Mouse (Mus musculus) mouse embryonic stem cell (cell line): ENCODE results near the gene Cyp2c23.

Experiments used
- in situ Hi-C, 2 experiments: fragments of 300-500 bp; cut with MboI; formaldehyde crosslinking; loops; 1 replicate in 1 of 2; 3 replicates in 1 of 2; pipeline ENCODE4 v1.14.3; 2019 to 2020; ENCODE audit warnings: low sequenced_read_pairs in 2 of 2, low pct_unique_long_range_greater_than_20kb in 1 of 2, mixed read lengths in 1 of 2; ENCODE audit not compliant: unreplicated experiment in 1 of 2

The Cyp2c23 gene

DNA sequence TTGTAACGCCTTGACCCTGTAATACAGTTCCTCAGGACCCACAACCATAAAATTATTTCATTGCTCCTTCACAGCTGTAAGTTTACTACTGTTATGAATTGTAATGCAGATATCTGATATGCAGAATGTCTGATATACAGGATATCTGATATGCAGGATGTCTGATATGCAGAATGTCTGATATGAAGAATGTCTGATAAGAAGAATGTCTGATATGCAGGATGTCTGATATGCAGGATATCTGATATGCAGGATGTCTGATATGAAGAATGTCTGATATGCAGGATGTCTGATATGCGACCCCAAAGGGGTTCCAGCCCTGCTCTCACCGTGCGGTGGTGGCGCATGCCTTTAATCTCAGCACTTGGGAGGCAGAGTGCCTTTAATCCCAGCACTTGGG, 47.0 kb downstream of the Cyp2c23 start:
- in situ Hi-C loops = no loop called here

DNA sequence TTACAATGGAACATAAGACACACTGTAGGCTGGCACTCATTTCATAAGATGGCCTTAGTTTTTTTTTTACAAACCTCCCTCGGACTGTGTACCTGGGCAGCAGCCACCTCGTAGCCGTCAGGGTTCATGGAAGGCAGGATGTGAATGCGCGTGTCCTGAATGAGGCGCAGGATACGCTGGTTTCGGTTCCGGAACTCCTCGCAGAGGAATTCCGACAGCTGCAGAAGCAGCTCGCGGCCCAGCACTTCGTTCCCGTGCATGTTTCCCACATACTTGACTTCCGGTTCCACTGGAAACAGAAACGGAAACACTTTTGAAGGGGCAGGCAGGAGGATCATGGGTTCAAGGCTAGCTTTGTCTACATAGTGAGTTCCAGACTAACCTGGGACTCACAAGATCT, 48.3 kb downstream of the Cyp2c23 start:
- in situ Hi-C loops = no loop called here

DNA sequence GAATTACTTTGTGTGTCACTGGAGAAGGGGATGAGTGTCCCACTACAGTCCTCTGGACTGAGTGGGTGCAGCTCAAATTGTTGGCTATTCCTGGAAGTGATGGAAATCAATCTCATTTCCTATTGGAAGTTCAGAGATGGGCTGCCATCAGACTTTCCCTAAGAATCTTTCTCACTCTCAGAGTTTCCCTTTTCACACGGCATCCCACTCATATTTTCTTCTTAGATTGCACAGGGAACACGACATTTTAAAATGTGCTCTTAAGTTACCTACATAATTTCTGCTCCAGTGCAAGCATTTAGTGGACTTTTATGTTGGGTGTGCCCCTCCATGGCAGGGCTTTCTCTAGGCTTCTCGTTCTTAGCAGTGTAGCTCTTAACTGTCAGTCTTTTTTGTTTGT, 51.2 kb downstream of the Cyp2c23 start:
- in situ Hi-C loops = no loop called here

DNA sequence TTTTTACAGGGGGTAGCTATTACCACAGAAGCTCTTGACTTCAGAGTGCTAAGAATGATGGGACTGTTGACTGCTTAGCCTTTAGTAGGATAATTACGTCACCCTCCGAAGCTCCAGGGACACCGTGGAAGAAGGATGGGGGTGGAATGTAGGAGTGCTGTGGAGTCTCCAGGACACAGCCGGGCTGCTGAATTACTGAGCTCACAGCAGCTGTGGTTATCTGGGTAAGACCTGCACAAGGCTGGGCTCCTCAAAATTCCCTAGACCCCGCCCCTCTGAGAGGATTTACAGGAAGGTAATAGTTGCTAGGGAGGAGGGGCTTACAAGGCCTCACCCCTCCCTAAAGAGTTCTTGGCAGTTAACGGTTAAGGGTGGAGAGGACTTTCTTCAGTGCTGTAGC, 52.3 kb downstream of the Cyp2c23 start:
- in situ Hi-C loops = no loop called here

DNA sequence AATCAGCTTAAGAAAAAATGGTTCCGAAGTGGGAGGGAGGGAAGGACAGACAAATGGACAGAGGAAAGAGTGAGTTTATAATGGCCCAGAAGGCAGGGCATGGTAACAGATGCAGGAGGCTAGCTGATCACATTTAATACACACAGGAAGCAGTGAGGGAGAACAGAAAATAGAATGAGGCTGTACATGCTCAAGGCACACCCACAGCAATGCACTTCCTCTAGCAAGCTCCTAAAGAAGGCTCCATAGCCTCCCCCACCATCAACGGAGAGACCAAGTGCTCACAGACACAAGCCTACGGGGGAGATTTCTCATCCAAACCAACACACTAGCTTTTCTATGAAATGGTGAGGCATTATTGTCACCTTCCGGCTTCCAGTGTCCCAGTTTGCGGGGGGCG, 54.8 kb downstream of the Cyp2c23 start:
- in situ Hi-C loops = no loop called here

DNA sequence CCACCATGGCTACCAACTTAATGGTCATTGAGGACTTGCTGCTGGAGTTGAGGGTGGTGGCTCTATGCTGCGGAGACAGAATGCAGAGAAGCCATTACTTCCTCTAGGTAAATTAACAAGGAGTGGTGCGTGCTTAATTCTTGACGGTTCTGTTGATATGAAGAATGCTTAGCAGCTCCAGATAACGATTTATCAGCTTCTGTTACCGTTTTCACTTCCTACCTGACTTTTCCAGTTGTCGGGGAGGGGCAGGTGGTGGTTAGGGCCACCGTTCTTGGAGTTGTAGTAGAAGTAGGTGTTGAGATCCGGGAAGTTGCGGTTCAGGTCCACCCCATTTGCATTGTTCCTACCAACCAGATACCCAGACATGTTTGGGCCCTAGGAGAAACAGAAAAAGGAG, 55.3 kb downstream of the Cyp2c23 start:
- in situ Hi-C loops = no loop called here

DNA sequence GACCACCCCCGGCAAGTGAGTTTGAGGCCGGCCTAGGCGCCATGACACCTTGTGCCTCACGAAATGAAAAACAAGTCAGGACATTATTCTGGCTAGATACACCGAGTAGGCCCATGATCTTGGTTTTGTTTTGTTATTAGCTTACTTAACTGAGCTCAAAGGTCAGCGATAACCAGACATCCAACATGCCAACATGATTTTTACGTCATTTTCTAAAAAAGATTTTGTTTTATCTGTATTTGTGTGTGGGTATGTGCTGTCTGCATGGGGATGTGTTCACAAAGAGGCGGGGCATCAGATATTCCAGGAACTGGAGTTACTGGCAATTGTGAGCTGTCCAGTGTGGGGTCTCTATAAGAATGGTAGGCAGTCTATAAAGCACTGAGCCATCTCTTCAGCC, 56.9 kb downstream of the Cyp2c23 start:
- in situ Hi-C loops = no loop called here

DNA sequence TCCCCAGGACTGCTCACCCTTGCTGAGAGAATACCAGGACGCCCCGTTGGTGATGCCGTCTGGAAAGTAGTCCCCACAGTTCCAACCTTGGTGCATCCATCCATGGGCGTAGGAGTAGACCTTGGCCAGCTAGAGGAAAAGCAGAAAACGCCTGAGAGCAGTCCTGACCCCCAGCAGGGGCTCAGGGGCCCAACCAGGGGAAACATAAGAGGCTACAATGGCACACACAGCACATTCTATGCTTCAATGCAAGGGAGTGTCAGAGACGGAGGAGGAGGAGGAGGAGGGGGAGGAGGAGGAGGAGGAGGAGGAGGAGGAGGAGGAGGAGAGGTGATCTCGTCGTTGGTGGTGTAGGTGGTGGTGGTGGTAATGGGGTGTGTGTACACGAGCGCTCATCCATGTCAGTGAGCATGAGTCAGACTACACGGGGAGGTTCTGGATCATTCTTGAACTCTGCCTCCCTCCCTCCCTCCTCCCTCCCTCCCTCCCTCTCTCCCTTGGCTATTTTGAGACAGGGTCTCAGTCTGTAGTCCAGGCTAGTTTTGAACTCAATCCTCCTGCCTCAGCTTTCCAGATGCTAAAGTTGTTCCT, 60.5 kb downstream of the Cyp2c23 start:
- in situ Hi-C loops = no loop called here

DNA sequence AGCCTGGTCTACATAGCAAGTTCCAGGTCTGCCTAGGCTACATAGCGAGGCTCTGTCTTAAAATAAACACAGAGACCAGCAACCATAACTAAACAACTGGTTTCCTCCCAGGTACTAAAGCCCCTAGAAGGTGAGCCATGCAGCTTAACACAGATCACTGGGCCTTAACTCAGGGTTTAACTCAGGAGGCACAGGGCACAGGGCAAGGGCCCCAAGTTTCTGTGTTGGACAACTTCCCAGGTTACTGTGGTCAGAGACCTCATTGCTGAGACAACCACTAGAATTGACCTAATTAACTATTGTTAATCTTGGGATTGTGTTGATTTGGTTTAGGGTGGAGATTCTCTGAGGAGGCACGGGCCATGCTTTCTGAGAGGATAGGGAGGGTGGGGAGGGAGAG, 62.5 kb downstream of the Cyp2c23 start:
- in situ Hi-C loops = no loop called here

DNA sequence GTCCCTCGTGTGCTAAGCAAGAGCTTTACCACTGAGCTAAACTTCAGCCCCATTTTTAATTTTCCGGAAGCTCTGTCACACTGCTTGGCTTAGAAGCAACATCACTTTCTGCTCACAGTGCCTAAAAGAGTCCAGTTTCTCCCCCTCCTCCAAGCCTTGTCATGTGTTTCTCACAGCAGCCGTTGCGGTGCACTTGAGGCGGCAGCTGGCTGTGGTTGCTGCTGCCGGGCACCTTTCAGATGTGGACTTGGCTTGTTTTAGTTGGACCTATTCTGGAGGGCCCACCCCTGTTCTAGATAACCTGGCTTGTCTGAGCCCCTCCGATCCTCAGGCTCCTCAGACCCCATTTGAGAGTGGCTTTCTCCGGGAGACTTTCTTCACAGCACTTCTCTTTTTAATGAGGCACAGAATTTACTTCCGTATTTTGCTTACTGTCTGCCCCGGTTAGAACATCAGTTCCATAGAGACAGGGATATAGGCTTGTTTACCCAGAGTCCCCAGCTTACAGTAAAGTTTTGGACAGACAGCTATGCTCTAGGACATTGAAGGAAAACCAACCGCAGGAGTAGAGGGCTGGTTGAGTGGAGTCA, 63.4 kb downstream of the Cyp2c23 start:
- in situ Hi-C loops = no loop called here

DNA sequence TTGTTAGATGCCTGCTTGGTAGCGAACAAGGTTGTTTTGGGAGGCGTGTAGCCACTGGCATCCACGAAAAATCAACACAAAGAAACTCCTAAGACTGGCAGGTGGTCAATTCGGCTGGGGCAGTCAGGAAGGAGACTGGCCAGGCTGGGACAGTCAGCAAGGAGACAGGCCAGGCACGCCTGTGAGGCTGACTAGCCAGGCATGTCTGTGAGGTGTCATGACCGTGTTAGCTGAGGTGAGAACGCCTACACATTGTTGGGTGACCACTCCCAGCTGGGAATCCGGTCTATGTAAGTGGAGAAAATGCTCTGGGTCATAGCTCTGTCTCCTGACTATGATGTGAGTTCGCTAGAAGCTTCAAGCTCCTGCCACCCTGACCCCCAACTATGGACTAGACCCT, 66.2 kb downstream of the Cyp2c23 start:
- in situ Hi-C loops = loop anchor here in 1 of 2 experiments (5.0 kb wide), 1 partner anchor 210 kb away; the partner anchor contains the start of genes Cox15 and Cutc

DNA sequence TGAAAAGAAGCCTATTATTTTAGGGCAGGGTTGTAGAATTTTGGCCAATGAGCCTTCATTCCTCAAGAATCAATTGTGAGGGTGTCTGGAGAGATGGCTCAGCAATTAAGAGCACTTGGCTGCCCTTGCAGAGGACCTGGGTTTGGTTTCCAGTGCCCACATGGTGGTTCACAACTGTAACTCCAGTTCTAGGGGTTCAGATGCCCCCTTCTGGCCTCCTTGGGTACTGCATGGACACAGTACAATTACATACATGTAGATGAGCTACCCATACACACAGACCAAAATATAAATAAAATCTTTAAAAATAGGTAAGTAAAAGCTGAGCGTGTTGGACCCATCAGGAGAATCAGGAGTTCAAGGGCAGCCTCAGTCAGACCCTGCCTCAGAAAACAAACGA, 67.8 kb downstream of the Cyp2c23 start:
- in situ Hi-C loops = loop anchor here in 1 of 2 experiments (5.0 kb wide), 1 partner anchor 209 kb away; the partner anchor contains the start of genes Cox15 and Cutc

DNA sequence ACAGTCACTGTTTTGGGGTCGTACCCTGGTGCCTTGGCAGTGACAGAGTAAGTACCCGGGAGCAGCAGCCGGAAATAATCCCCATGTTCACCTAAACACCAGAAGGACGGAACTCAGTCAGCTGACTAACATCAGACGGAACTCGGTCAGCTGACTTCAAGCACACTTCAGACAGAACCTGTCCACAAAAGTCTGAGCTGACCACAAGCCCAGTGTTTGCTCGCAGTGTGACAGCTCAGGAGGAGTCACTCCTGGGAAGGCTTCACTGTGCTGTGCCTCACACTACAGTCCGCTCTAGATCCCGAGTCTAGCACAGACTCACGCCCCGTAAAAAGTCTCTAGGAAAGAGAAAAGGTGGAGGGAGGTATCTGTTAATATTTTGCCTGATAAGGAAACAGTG, 69.0 kb downstream of the Cyp2c23 start:
- in situ Hi-C loops = loop anchor here in 1 of 2 experiments (5.0 kb wide), 1 partner anchor 208 kb away; the partner anchor contains the start of genes Cox15 and Cutc

DNA sequence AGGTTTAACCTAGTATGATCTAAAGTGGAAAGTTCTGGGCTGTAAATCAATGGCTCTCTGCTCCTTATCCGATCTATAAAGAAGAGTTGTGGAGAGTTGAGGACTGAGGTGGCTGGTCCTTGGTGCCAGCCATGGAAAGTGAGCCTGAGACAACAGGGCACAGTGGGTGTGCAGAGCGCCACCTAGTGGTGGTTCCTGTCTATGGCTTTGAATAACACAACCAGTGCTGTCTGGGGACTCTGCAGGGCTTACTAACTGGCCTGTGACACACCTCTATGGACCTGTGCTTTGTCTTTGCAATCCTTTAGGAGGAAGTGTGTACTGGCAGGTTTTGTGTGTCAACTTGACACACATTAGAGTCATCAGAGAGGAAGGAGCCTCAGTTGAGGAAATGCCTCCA, 69.8 kb downstream of the Cyp2c23 start:
- in situ Hi-C loops = loop anchor here (10.0 kb wide), 1 partner anchor 124 kb away; no protein-coding TSS in a partner anchor

DNA sequence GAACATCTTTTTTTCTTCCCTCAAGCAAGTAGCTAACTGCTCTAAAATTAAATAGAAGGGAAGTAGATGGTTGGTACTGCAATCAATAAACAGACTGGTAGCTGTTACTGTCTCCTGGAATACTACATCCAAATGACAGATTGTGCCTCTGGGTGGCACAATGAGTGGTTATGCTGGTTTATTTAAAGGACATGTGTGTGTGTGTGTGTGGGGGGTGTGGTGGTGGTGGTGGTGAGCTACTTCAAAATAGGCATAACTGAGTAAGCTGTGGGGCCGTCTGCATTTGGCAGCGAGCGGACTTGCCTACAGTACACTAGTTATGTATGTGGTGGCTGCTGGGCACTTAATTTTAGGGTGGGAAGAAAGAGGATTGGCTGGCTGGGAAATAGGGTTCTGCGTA, 71.1 kb downstream of the Cyp2c23 start:
- in situ Hi-C loops = loop anchor here (10.0 kb wide), 1 partner anchor 123 kb away; no protein-coding TSS in a partner anchor

DNA sequence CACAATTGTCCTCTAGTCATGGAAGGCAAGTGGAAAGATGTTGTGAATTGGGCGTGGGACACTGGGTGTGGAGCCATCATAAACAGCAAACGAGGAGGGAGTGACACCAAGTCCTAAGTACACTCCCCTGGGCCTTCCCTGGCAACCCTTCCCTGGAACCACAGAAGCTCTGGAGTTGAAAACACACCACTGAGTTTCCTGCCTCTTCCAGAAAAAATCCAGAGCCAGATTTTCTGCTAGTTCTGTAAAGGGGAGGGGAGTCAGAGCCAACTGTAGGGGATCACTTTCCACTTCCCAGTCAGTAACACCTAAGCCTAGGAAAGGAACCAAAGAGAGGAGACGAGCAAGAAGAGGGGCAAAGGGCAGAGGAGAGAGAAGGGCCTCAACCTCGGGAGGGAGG, 71.6 kb downstream of the Cyp2c23 start:
- in situ Hi-C loops = loop anchor here (10.0 kb wide), 1 partner anchor 123 kb away; no protein-coding TSS in a partner anchor

DNA sequence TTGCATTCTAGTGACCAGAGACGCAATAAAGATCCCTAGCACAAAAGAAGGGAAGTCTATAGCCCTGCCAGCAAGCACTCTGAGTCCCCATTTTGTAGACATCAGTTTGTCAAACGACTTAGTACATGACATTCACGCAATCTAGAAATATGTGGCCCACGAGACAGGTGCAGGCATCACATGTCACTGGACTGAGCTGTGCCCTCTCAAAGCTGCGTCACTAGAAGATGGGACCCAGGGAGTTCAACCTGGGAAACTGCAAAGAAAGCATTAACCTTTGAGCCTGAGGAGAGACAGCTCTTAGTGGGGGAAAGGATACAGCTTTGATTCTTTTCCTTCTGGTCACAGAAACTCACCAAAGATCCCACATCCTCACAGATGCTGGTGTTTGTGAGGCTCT, 73.7 kb downstream of the Cyp2c23 start:
- in situ Hi-C loops = loop anchor here (10.0 kb wide), 1 partner anchor 120 kb away; no protein-coding TSS in a partner anchor
